Mouse (Mus musculus) heart, adult 2 months (tissue): Measurements from ENCODE around the gene Ptpro. TPM values are rescaled to one million over a fixed set of nuclear protein-coding genes. Genes with fewer than 3 reads are reported as not detected.

ENCODE experiments used
- DNase-seq, 2 experiments: peaks; one replicate each; pipeline ENCODE4 v3.0.0; 2021
- H3K27ac ChIP-seq: fragments of 200-600 bp; 2 replicates; pipeline ENCODE4 v1.8.1; 2022
- H3K27me3 ChIP-seq: fragments of 200-500 bp; 2 replicates; pipeline ENCODE4 v1.6.1; 2012; ENCODE audit warnings: mild to moderate bottlenecking, low read length, inconsistent platforms, mixed read lengths; ENCODE audit not compliant: control insufficient read depth, insufficient read depth
- H3K36me3 ChIP-seq: fragments of 200-500 bp; 2 replicates; pipeline ENCODE4 v1.6.1; 2012; ENCODE audit warnings: low read length, inconsistent platforms; ENCODE audit not compliant: control insufficient read depth, insufficient read depth
- H3K4me1 ChIP-seq: fragments of 200-500 bp; 2 replicates; pipeline ENCODE4 v1.6.1; 2011; ENCODE audit warnings: low read length; ENCODE audit not compliant: control insufficient read depth, insufficient read depth
- H3K4me3 ChIP-seq: fragments of 200-600 bp; 2 replicates; pipeline ENCODE4 v1.8.1; 2022
- H3K79me2 ChIP-seq: fragments of 200-500 bp; replicated peaks from 2 replicates; pipeline ENCODE4 v1.6.1; 2012; ENCODE audit warnings: mild to moderate bottlenecking, inconsistent platforms, low read length, moderate library complexity, mixed read lengths; ENCODE audit not compliant: control insufficient read depth, insufficient read depth
- H3K9ac ChIP-seq: fragments of 200-500 bp; 2 replicates; pipeline ENCODE4 v1.6.1; 2012; ENCODE audit warnings: low read depth, mild to moderate bottlenecking, control low read depth, inconsistent platforms, low read length, mixed read lengths
- CTCF ChIP-seq: fragments of 200-600 bp; IDR thresholded peaks from 2 replicates; pipeline ENCODE4 v1.8.1; 2022; ENCODE audit warnings: antibody characterized with exemption, mild to moderate bottlenecking, moderate library complexity
- EP300 ChIP-seq: fragments of 200-500 bp; IDR thresholded peaks from 2 replicates; pipeline ENCODE4 v1.6.1; 2011; ENCODE audit warnings: low read depth, low read length, control low read depth; ENCODE audit not compliant: insufficient read depth
- POLR2A ChIP-seq: fragments of 200-500 bp; IDR thresholded peaks from 2 replicates; pipeline ENCODE4 v1.6.1; 2011; ENCODE audit warnings: mild to moderate bottlenecking, low read depth, low read length, control low read depth; ENCODE audit not compliant: insufficient read depth
- WGBS: fragments of 180-500 bp; shearing (Covaris S2); methylation state at CpG from one replicate; pipeline ENCODE4 v1.1.7; 2018; 5-methylcytosine and 5-hydroxymethylcytosine counted together
- intact Hi-C: fragments of 180-260 bp; cut with DNase I; formaldehyde crosslinking; loops from one replicate; pipeline ENCODE4 v1.15.1; 2025
- polyA plus RNA-seq: library from polyadenylated mRNA; depleted of rRNA; stranded (reverse); fragments of >200 nt; gene quantifications from 2 replicates; pipeline ENCODE4 v1.2.3, GENCODE M21; 2012
- total RNA-seq, 2 experiments: library from RNA; stranded (reverse); gene quantifications; 2 replicates each; pipeline ENCODE4 v1.2.3; 2021

Ptpro gene
- total and polyA plus RNA-seq, 3 experiments: 2.0 to 5.1 (median 2.0) TPM

- Histone ChIP-seq H3K4me3 (no peak overlapping the region), H3K9ac (no peak overlapping the region), H3K4me1 (no peaks in the 10 kb centered on the region)
Observed at GRCm38 (mm10) chr6:137327718-137328117, 75.6 kb downstream of the Ptpro start.

GRCm38 (mm10) chr6:137328228-137328627 lies 76.1 kb downstream of the Ptpro start:
- Histone ChIP-seq H3K9ac (no peak overlapping the region), H3K4me3 (no peak overlapping the region), H3K27ac (no peak overlapping the region), H3K4me1 (no peaks in the 10 kb centered on the region), H3K79me2 (no peaks in the 10 kb centered on the region), H3K27me3 (no peaks in the 10 kb centered on the region), H3K36me3 (no peaks in the 10 kb centered on the region)
- no peak for DNase-seq
- no peak for TF ChIP-seq EP300
- no peak for TF ChIP-seq CTCF
- no peak for TF ChIP-seq POLR2A
- whole genome bisulfite sequencing: 76% methylated on average over 4 of the region's 4 CpGs
- intact Hi-C loops: no loop called here

More at GRCm38 (mm10) chr6:137327718-137328117, 75.6 kb downstream of the Ptpro start:
- intact Hi-C loops: no loop called here
- no peaks in the 10 kb centered on the region for H3K27me3 ChIP-seq
- no peaks in the 10 kb centered on the region for H3K36me3 ChIP-seq
- WGBS: 82% methylated on average over 9 of the region's 9 CpGs
- no peaks in the 10 kb centered on the region for H3K79me2 ChIP-seq
- H3K27ac ChIP-seq: no peak overlapping the region
- TF ChIP-seq CTCF (no peak), EP300 (no peak), POLR2A (no peak)
- no peak for DNase-seq

GRCm38 (mm10) chr6:137330782-137331181 lies 78.7 kb downstream of the Ptpro start:
- H3K4me3 ChIP-seq: no peak overlapping the region
- TF ChIP-seq CTCF (no peak), POLR2A (no peak), EP300 (no peak)
- no peaks in the 10 kb centered on the region for H3K4me1 ChIP-seq
- H3K79me2 ChIP-seq: no peaks in the 10 kb centered on the region
- WGBS: 82% methylated on average over 5 of the region's 5 CpGs
- H3K27ac ChIP-seq: no peak overlapping the region
- no peaks in the 10 kb centered on the region for H3K36me3 ChIP-seq
- no peak for DNase-seq
- no peaks in the 10 kb centered on the region for H3K27me3 ChIP-seq
- no peak overlapping the region for H3K9ac ChIP-seq
- intact Hi-C loops: no loop called here

GRCm38 (mm10) chr6:137331826-137332225 lies 79.7 kb downstream of the Ptpro start:
- H3K9ac ChIP-seq: no peak overlapping the region
- H3K4me1 ChIP-seq: no peaks in the 10 kb centered on the region
- DNase-seq: no peak
- no peaks in the 10 kb centered on the region for H3K27me3 ChIP-seq
- TF ChIP-seq CTCF (no peak), POLR2A (no peak), EP300 (no peak)
- no peak overlapping the region for H3K27ac ChIP-seq
- H3K79me2 ChIP-seq: no peaks in the 10 kb centered on the region
- H3K4me3 ChIP-seq: no peak overlapping the region
- H3K36me3 ChIP-seq: no peaks in the 10 kb centered on the region
- intact Hi-C loops: no loop called here
- WGBS: 87% methylated on average over 3 of the region's 3 CpGs

GRCm38 (mm10) chr6:137339071-137339470 lies 87.0 kb downstream of the Ptpro start:
- Histone ChIP-seq H3K36me3 (no peaks in the 10 kb centered on the region), H3K79me2 (no peaks in the 10 kb centered on the region), H3K4me1 (no peaks in the 10 kb centered on the region), H3K27ac (no peak overlapping the region), H3K4me3 (no peak overlapping the region), H3K9ac (no peak overlapping the region), H3K27me3 (no peaks in the 10 kb centered on the region)
- intact Hi-C loops: no loop called here
- no peak for DNase-seq
- 38% methylated on average over 4 of the region's 4 CpGs for WGBS
- TF ChIP-seq POLR2A (no peak), CTCF (no peak), EP300 (no peak)

GRCm38 (mm10) chr6:137343688-137344441 lies 91.7 kb downstream of the Ptpro start:
- H3K36me3 ChIP-seq: no peaks in the 10 kb centered on the region
- WGBS: 60% methylated on average over 5 of the region's 5 CpGs
- H3K4me3 ChIP-seq: no peak overlapping the region
- no peaks in the 10 kb centered on the region for H3K4me1 ChIP-seq
- H3K27ac ChIP-seq: no peak overlapping the region
- no peaks in the 10 kb centered on the region for H3K27me3 ChIP-seq
- no peak for DNase-seq
- no peaks in the 10 kb centered on the region for H3K79me2 ChIP-seq
- intact Hi-C loops: no loop called here
- H3K9ac ChIP-seq: no peak overlapping the region
- TF ChIP-seq CTCF (no peak), EP300 (no peak), POLR2A (no peak)
